Mouse (Mus musculus): Measurements from ENCODE around the gene Exoc1. TPM values are rescaled to one million over a fixed set of nuclear protein-coding genes. Genes with fewer than 3 reads are reported as not detected.

Exoc1 gene
- polyA plus RNA-seq (2014; fragmentation: Nextera tagmentation; extraction: Ambion mirVana) = 34.9 and 40.2 TPM in 2 replicates

DNA sequence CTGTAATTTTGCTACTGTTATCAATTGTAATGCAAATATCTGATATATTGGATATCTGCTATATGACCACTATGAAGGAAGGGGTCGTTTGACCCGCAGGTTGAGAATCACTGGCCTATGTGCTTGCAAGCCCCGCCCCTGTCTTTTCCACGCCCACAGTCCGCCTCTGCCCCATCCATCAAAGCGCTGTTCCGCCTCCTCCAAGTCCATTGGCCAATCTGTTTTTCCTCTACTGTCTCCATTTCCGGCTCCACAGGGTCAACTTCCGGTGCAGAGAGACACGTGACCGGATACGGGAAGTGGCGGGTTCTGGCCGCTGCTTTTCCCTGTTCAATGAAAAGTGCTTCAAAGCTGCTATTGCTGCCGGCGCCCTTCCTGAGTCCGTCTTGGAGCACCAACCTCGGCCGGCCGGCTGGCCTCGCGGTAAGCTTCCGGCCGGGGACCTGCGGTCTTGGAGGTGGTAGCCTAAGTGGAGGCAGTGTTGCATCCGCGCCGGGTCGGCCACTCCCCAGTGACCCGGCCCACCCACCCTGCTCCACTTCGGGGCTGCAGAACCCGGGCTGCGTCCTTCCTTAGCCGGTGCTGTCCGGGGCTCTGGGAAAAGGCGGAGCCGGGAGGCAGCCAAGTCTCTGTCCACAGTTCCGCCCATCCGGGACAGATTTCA, at the start of gene Exoc1:
Gene Exoc1 (plus strand): TSS at position 272 of the 664 bp plus-strand sequence.
- WGBS = under 1% methylated on average over 39 of the region's 39 CpGs
- Histone ChIP-seq H3K4me2 (replicated peaks; ENCODE audit: low read depth, low read length) (peak within 1 kb of the TSS; percentile 61), H3K9me3 (ENCODE audit: control insufficient read depth, low read depth, low read length) (no peaks in the 10 kb centered on the region), H3K27me3 (ENCODE audit: control insufficient read depth, insufficient read depth, low read length) (no peaks in the 10 kb centered on the region), H3K4me1 (ENCODE audit: control insufficient read depth, insufficient read depth, low read length) (peaks cover 6% of the 10 kb centered on the region), H3K27ac (ENCODE audit: low read length) (peak within 1 kb of the TSS; percentile 86), H3K9ac (replicated peaks; ENCODE audit: low read depth, low read length) (peak within 1 kb of the TSS; percentile 74), H3K4me3 (ENCODE audit: low read depth, low read length) (peak within 1 kb of the TSS; percentile 91), H3K36me3 (ENCODE audit: control insufficient read depth, insufficient read depth, low read length) (peaks cover 8% of the 10 kb centered on the region; the same call in 1 of the 2 replicates)
- ATAC-seq (ENCODE audit: insufficient number of reproducible peaks, insufficient read depth, low FRiP score, low read depth) = peak; percentile 99

DNA sequence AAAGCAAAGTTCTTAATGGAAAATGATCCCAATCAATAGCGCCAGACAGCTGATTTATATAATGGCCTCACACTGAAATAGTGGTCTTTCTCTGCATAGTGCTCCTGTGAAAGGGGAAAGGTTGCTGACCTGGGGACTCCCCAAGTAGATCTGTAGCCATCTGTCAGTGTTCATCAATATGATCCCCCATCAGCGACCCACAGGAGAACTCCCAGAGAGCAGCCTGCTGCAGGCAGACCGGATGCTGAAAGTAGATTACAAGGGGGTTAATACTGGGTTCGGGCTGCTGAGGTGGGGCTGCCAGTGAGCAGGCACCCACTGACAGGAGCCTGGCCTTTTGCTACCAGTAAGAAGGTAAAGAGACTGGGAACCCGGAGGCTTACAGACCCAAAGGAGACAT, 45.3 kb upstream of the Exoc1 start, which contains the start of gene Gm7271:
Gene Gm7271 (plus strand): TSS at position 230 of the 400 bp plus-strand sequence.
- H3K27ac ChIP-seq (ENCODE audit: low read length) = no peak within 1 kb of the TSS
- H3K4me1 ChIP-seq (ENCODE audit: control insufficient read depth, insufficient read depth, low read length) = no peaks in the 10 kb centered on the region
- H3K4me2 ChIP-seq (replicated peaks; ENCODE audit: low read depth, low read length) = no peak within 1 kb of the TSS
- no peak within 1 kb of the TSS for H3K4me3 ChIP-seq (ENCODE audit: low read depth, low read length)
- 45% methylated on average over 5 of the region's 5 CpGs for WGBS
- no peaks in the 10 kb centered on the region for H3K9me3 ChIP-seq (ENCODE audit: control insufficient read depth, low read depth, low read length)
- H3K9ac ChIP-seq (replicated peaks; ENCODE audit: low read depth, low read length) = no peak within 1 kb of the TSS
- H3K27me3 ChIP-seq (ENCODE audit: control insufficient read depth, insufficient read depth, low read length) = no peaks in the 10 kb centered on the region
- ATAC-seq (ENCODE audit: insufficient number of reproducible peaks, insufficient read depth, low FRiP score, low read depth) = no peak
- no peaks in the 10 kb centered on the region for H3K36me3 ChIP-seq (ENCODE audit: control insufficient read depth, insufficient read depth, low read length)

GRCm38 (mm10) chr5:76495126-76495525, 34.0 kb upstream of the Exoc1 start:
- Histone ChIP-seq H3K4me1 (ENCODE audit: control insufficient read depth, insufficient read depth, low read length) (no peaks in the 10 kb centered on the region), H3K9me3 (ENCODE audit: control insufficient read depth, low read depth, low read length) (no peaks in the 10 kb centered on the region), H3K27ac (ENCODE audit: low read length) (no peak overlapping the region), H3K4me2 (replicated peaks; ENCODE audit: low read depth, low read length) (no peak overlapping the region), H3K27me3 (ENCODE audit: control insufficient read depth, insufficient read depth, low read length) (no peaks in the 10 kb centered on the region), H3K36me3 (ENCODE audit: control insufficient read depth, insufficient read depth, low read length) (no peaks in the 10 kb centered on the region), H3K9ac (replicated peaks; ENCODE audit: low read depth, low read length) (no peak overlapping the region), H3K4me3 (ENCODE audit: low read depth, low read length) (no peak overlapping the region)
- WGBS = 81% methylated on average over 13 of the region's 13 CpGs
- ATAC-seq (ENCODE audit: insufficient number of reproducible peaks, insufficient read depth, low FRiP score, low read depth) = no peak

- Histone ChIP-seq H3K36me3 (ENCODE audit: control insufficient read depth, insufficient read depth, low read length) (no peaks in the 10 kb centered on the region), H3K27ac (ENCODE audit: low read length) (no peak overlapping the region), H3K4me2 (replicated peaks; ENCODE audit: low read depth, low read length) (no peak overlapping the region), H3K9me3 (ENCODE audit: control insufficient read depth, low read depth, low read length) (no peaks in the 10 kb centered on the region), H3K4me3 (ENCODE audit: low read depth, low read length) (no peak overlapping the region), H3K9ac (replicated peaks; ENCODE audit: low read depth, low read length) (no peak overlapping the region), H3K4me1 (ENCODE audit: control insufficient read depth, insufficient read depth, low read length) (no peaks in the 10 kb centered on the region), H3K27me3 (ENCODE audit: control insufficient read depth, insufficient read depth, low read length) (no peaks in the 10 kb centered on the region)
- ATAC-seq (ENCODE audit: insufficient number of reproducible peaks, insufficient read depth, low FRiP score, low read depth) = no peak
- 83% methylated on average over 1 of the region's 1 CpGs for WGBS
These were observed 6.7 kb upstream of the Exoc1 start for GRCm38 (mm10) chr5:76522446-76522845.

GRCm38 (mm10) chr5:76524623-76525022, 4.5 kb upstream of the Exoc1 start:
- ATAC-seq (ENCODE audit: insufficient number of reproducible peaks, insufficient read depth, low FRiP score, low read depth) = no peak
- Histone ChIP-seq H3K9me3 (ENCODE audit: control insufficient read depth, low read depth, low read length) (no peaks in the 10 kb centered on the region), H3K9ac (replicated peaks; ENCODE audit: low read depth, low read length) (no peak overlapping the region), H3K27ac (ENCODE audit: low read length) (no peak overlapping the region), H3K27me3 (ENCODE audit: control insufficient read depth, insufficient read depth, low read length) (no peaks in the 10 kb centered on the region), H3K4me3 (ENCODE audit: low read depth, low read length) (no peak overlapping the region), H3K4me1 (ENCODE audit: control insufficient read depth, insufficient read depth, low read length) (no peaks in the 10 kb centered on the region), H3K36me3 (ENCODE audit: control insufficient read depth, insufficient read depth, low read length) (no peaks in the 10 kb centered on the region), H3K4me2 (replicated peaks; ENCODE audit: low read depth, low read length) (no peak overlapping the region)
- 77% methylated on average over 5 of the region's 5 CpGs for WGBS

DNA sequence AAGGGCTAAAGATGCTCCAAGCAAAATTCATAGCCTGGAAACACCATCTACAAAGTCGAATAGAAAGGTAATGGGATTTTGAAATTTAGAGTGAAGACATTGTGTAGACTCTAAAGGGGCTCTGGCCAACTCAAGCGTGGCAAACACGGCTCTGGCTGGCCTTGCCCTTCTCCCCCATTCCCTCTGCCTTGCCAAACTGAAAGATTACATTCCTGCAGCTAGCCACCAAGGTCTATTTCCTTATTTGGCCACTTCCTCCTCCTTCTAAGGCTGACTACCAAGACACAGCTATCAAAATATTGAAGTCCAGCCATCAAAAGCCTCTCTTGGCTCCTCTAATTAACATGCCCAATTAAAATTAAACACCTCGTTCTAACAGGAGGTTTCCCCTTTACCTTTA, 4.0 kb upstream of the Exoc1 start:
- Histone ChIP-seq H3K27me3 (ENCODE audit: control insufficient read depth, insufficient read depth, low read length) (no peaks in the 10 kb centered on the region), H3K4me1 (ENCODE audit: control insufficient read depth, insufficient read depth, low read length) (peaks cover 2% of the 10 kb centered on the region), H3K9ac (replicated peaks; ENCODE audit: low read depth, low read length) (no peak overlapping the region), H3K36me3 (ENCODE audit: control insufficient read depth, insufficient read depth, low read length) (no peaks in the 10 kb centered on the region), H3K9me3 (ENCODE audit: control insufficient read depth, low read depth, low read length) (no peaks in the 10 kb centered on the region), H3K4me2 (replicated peaks; ENCODE audit: low read depth, low read length) (no peak overlapping the region), H3K27ac (ENCODE audit: low read length) (no peak overlapping the region), H3K4me3 (ENCODE audit: low read depth, low read length) (no peak overlapping the region)
- WGBS = 61% methylated on average over 4 of the region's 4 CpGs
- no peak for ATAC-seq (ENCODE audit: insufficient number of reproducible peaks, insufficient read depth, low FRiP score, low read depth)

- WGBS = 47% methylated on average over 2 of the region's 2 CpGs
- Histone ChIP-seq H3K4me3 (ENCODE audit: low read depth, low read length) (no peak overlapping the region), H3K9me3 (ENCODE audit: control insufficient read depth, low read depth, low read length) (no peaks in the 10 kb centered on the region), H3K27ac (ENCODE audit: low read length) (no peak overlapping the region), H3K4me1 (ENCODE audit: control insufficient read depth, insufficient read depth, low read length) (peaks cover 6% of the 10 kb centered on the region), H3K9ac (replicated peaks; ENCODE audit: low read depth, low read length) (no peak overlapping the region), H3K4me2 (replicated peaks; ENCODE audit: low read depth, low read length) (no peak overlapping the region), H3K27me3 (ENCODE audit: control insufficient read depth, insufficient read depth, low read length) (no peaks in the 10 kb centered on the region), H3K36me3 (ENCODE audit: control insufficient read depth, insufficient read depth, low read length) (no peaks in the 10 kb centered on the region)
- ATAC-seq (ENCODE audit: insufficient number of reproducible peaks, insufficient read depth, low FRiP score, low read depth) = no peak
These were observed 3.3 kb upstream of the Exoc1 start for GRCm38 (mm10) chr5:76525829-76526228.

DNA sequence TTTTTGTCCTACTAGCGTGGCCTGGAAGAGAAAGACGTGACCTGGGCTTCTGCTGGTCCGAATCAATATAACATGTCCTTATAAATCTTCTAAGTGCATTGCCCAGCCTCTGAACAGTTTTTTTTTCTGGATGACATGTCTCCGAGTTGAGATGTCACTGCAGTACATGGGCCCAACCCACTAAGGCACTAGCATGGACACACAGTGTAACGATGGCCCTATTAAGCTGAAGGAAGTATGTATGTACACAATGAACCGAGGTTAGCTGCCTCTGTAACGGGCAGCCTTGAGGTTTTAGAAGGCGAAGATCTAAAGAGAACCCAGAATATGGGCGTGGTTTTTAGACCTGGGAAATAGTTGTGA, 574 bp downstream of the Exoc1 start:
- ATAC-seq (ENCODE audit: insufficient number of reproducible peaks, insufficient read depth, low FRiP score, low read depth) = 0 out of 2 replicates have a peak, but pooled peaks have one; percentile 21
- Histone ChIP-seq H3K4me1 (ENCODE audit: control insufficient read depth, insufficient read depth, low read length) (peaks cover 6% of the 10 kb centered on the region), H3K4me3 (ENCODE audit: low read depth, low read length) (peak overlapping the region; percentile 91), H3K36me3 (ENCODE audit: control insufficient read depth, insufficient read depth, low read length) (peaks cover 8% of the 10 kb centered on the region; the same call in 1 of the 2 replicates), H3K4me2 (replicated peaks; ENCODE audit: low read depth, low read length) (peak overlapping the region; percentile 61), H3K27ac (ENCODE audit: low read length) (peak overlapping the region; percentile 86), H3K9me3 (ENCODE audit: control insufficient read depth, low read depth, low read length) (no peaks in the 10 kb centered on the region), H3K9ac (replicated peaks; ENCODE audit: low read depth, low read length) (peak overlapping the region; percentile 74), H3K27me3 (ENCODE audit: control insufficient read depth, insufficient read depth, low read length) (no peaks in the 10 kb centered on the region)
- WGBS = 5% methylated on average over 9 of the region's 9 CpGs

- no peak overlapping the region for H3K27ac ChIP-seq (ENCODE audit: low read length)
- H3K27me3 ChIP-seq (ENCODE audit: control insufficient read depth, insufficient read depth, low read length) = no peaks in the 10 kb centered on the region
- H3K9ac ChIP-seq (replicated peaks; ENCODE audit: low read depth, low read length) = no peak overlapping the region
- peaks cover 33% of the 10 kb centered on the region for H3K36me3 ChIP-seq (ENCODE audit: control insufficient read depth, insufficient read depth, low read length)
- H3K4me3 ChIP-seq (ENCODE audit: low read depth, low read length) = no peak overlapping the region
- H3K4me2 ChIP-seq (replicated peaks; ENCODE audit: low read depth, low read length) = no peak overlapping the region
- H3K4me1 ChIP-seq (ENCODE audit: control insufficient read depth, insufficient read depth, low read length) = peaks cover 6% of the 10 kb centered on the region
- 85% methylated on average over 6 of the region's 6 CpGs for WGBS
- ATAC-seq (ENCODE audit: insufficient number of reproducible peaks, insufficient read depth, low FRiP score, low read depth) = no peak
- no peaks in the 10 kb centered on the region for H3K9me3 ChIP-seq (ENCODE audit: control insufficient read depth, low read depth, low read length)
These were observed 4.1 kb downstream of the Exoc1 start for GRCm38 (mm10) chr5:76533186-76533585.

Data from stomach, embryonic 14.5 days (tissue).